Mouse (Mus musculus) bone marrow macrophage, adult 2 months (primary cell): ENCODE results near the gene Crebrf. TPM values are rescaled to one million over a fixed set of nuclear protein-coding genes. Genes with fewer than 3 reads are reported as not detected.

Source experiments
- H3K27ac ChIP-seq: 2 replicates; pipeline ENCODE4 v1.5.1; 2012; ENCODE audit warnings: low read depth, low read length; ENCODE audit not compliant: insufficient read depth
- H3K4me1 ChIP-seq: 2 replicates; pipeline ENCODE4 v1.6.1; 2012; ENCODE audit warnings: low read length; ENCODE audit not compliant: control insufficient read depth, insufficient read depth
- H3K4me3 ChIP-seq: 2 replicates; pipeline ENCODE4 v1.5.1; 2012; ENCODE audit warnings: mild to moderate bottlenecking, low read length, moderate library complexity; ENCODE audit not compliant: insufficient read depth
- CTCF ChIP-seq: IDR thresholded peaks from 2 replicates; pipeline ENCODE4 v1.5.1; 2012; ENCODE audit warnings: low read depth, mild to moderate bottlenecking, low read length, moderate library complexity
- POLR2A ChIP-seq: IDR thresholded peaks from 2 replicates; pipeline ENCODE4 v1.6.1; 2012; ENCODE audit warnings: mild to moderate bottlenecking, low read depth, low read length, borderline replicate concordance
- polyA plus RNA-seq: library from polyadenylated mRNA; stranded (reverse); fragments of >200 nt; gene quantifications from 2 replicates; pipeline ENCODE4 v1.2.4, GENCODE M21; 2012; ENCODE audit not compliant: missing spikeins, insufficient read depth, insufficient read length

Crebrf gene
- polyA plus RNA-seq, 1 experiment = 47.9 TPM

DNA sequence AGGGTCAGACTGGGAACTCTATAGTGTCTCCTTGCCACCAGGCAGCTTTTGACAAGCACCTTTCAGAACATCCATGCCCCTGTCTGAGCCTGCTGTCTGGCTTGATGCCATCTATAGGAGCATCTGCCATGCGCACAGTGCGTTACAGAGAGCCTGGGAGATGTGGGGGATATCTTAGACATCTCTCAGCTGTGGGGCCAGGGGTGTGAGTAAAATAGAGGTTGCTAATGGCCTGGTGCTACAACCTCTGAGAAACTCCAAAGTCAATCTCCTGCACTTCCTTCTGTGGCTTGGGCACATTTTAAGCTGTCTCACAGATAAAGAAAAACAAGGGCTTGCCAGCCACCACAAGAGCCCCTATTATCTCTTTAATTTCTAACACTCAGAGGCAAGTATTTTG, 25.6 kb upstream of the Crebrf start:
- Histone ChIP-seq H3K27ac (no peak overlapping the region), H3K4me1 (peaks cover 22% of the 10 kb centered on the region)

DNA sequence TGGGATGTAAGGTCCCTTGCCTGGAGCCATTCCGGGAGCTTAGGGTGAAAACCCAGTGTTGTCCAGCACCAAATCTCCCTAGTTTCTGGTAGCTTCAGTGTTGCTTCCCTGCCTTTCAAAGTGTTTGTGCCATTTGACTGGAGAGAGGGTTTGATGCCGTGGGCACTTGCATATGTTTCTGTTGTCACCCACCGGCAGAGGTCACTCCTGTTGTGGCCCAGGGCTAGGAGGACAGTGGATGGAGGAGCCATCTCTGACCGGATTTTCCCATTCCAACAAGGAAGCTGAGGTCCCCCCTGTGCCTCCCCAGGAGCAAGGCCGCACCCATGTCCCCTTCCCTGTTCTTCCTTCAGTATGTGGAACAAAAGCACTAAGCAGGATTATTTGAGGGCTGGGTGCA, 25.2 kb upstream of the Crebrf start:
- Histone ChIP-seq H3K4me3 (no peak overlapping the region), H3K4me1 (peaks cover 22% of the 10 kb centered on the region), H3K27ac (no peak overlapping the region)
- TF ChIP-seq CTCF = no peak
- no peak for TF ChIP-seq POLR2A

More for the DNA sequence above, 25.6 kb upstream of the Crebrf start:
- H3K4me3 ChIP-seq = no peak overlapping the region
- TF ChIP-seq CTCF = no peak
- no peak for TF ChIP-seq POLR2A

DNA sequence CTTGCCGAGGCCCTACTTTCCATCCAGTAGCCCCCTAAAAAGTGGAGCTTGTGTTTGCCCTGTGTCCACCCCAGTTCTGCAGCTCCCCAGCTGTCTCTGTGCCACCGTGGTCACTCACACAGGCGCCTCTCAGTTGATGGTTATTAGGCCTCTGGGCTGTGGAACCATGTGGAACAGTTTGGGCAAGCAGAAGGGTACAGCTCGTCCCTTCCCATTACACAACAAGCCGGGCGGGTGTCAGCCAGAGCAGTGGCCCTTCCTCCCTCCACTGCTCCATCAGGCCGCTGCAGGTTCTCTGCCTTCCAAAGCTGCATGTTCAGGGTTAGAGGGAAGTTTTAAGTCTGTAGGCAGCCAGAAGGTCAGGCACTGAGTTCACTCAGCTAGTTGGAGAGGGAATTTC, 24.3 kb upstream of the Crebrf start:
- H3K4me1 ChIP-seq = peaks cover 22% of the 10 kb centered on the region
- no peak overlapping the region for H3K27ac ChIP-seq

DNA sequence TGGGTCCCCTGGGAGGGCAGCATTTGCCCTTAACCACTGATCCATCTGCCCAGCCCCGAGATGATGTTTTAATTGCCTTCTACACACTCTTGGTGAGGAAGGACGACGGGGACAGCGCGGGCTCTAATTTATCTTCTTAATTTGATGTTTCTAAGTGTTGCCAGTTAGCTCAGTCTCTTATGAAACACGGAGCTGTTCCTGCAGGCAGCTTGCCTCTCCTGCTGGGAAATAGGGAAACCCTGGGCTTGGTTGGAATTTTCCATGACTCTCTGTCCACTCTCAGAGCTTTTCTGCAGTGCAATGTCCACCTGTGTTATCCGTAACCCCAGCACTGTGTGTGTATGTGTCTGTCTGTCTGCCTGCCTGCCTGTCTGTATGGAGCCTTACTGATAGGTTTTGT, 22.0 kb upstream of the Crebrf start:
- TF ChIP-seq POLR2A (no peak), CTCF (no peak)
- H3K4me1 ChIP-seq = peaks cover 22% of the 10 kb centered on the region
- no peak overlapping the region for H3K27ac ChIP-seq
- H3K4me3 ChIP-seq = no peak overlapping the region

More for the DNA sequence above, 24.3 kb upstream of the Crebrf start:
- H3K4me3 ChIP-seq = no peak overlapping the region
- TF ChIP-seq POLR2A (no peak), CTCF (no peak)

DNA sequence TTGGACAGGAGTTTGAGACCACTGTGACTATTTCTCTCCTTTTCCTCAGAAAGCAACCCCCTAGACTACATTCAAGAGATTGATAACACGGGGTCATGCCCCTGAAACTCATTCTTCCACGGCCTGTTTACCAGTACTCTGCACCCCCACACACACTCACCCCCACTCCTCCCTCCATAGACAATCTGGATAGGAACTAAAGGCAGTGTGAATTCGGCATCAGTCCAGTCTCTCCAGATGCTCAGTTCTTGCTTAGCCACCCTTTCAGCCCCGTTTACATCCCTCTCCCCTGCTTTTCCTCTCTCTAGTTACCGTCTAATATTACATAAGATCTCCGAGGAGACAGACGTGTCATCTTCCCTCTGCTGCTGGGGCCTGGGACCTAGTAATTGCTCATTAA, 21.3 kb upstream of the Crebrf start:
- no peak for TF ChIP-seq CTCF
- TF ChIP-seq POLR2A = no peak
- peaks cover 18% of the 10 kb centered on the region for H3K4me1 ChIP-seq

DNA sequence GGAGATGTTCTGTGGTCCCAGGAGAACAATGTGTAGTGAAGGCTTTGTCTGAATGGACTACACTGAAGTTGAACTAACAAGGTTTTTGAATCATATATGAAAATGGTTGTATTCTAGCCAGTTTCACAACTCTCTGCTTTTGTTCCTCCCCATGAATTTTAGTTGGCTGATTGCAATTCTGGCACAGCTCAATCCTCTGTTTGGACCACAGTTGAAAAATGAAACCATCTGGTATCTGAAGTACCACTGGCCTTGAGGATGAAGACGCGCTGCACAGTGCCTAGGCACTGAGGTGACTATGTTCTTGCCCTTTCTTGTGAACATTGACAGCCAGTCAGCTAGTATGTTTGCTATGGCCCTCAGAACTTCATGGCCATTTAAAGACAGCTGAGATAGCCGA, 20.3 kb upstream of the Crebrf start:
- TF ChIP-seq POLR2A = no peak
- TF ChIP-seq CTCF = no peak
- Histone ChIP-seq H3K27ac (no peak overlapping the region), H3K4me1 (peaks cover 9% of the 10 kb centered on the region), H3K4me3 (no peak overlapping the region)

More for the DNA sequence above, 21.3 kb upstream of the Crebrf start:
- no peak overlapping the region for H3K4me3 ChIP-seq
- H3K27ac ChIP-seq = no peak overlapping the region

DNA sequence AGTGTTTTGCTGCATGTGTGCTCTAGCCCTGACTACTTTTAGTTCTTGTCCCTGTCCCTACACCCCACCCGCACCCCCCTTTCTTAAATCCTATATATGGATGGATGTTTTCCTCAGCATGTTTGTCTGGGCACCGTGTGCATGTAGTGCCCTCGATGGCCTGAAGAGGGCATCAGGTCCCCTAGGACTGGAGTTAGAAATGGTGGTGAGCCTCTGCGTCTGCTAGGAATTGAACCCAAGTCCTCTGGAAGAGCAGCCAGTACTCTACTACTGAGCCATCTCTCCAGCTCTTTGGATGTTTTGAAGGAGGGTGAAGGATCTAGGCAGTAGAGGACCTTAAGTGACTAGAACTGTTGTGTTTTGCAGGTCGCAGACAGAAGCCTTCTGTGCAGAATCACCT, 16.6 kb upstream of the Crebrf start:
- no peak for TF ChIP-seq POLR2A
- peak; percentile 27; the same call in 1 of the 2 replicates for TF ChIP-seq CTCF
- no peak overlapping the region for H3K4me3 ChIP-seq
- no peaks in the 10 kb centered on the region for H3K4me1 ChIP-seq
- H3K27ac ChIP-seq = no peak overlapping the region

DNA sequence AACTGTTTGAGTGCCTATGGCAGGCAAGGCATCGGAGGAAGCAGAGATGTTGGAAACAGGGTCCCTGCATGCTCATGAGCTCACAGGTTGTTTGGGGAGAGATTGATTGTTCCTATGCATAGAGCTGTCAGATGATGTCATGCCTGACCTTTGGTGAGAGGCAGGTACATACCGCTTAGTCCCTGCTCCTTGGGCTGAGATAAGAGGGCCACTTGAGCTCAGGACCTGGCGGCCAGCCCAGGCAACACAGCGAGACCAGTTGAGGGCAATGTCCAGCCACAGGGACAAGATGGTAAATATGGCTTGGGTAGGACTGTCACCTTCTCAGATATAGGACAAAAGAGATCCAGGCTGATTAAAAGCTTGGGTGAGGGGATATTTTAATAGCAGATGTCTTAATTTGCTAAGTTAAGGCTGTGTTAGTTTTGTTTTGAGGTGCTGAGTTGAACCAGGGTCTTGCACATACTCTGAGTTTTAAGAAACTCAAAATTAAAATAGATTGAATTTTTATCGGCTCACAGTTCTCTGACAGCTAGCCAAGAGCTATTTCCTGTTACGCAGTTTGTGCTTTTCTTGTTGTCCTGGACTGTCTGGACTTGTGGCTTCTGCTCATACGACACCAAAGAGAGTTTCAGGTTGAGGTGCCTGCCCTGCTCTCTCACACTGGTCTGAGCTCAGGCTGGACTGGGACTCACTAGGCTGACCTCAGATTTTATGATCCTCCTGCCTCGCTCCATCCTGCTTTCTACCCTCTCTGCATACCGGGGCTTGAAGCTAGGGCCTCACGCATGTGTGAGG, 15.4 kb upstream of the Crebrf start:
- H3K4me1 ChIP-seq = 0 out of 2 replicates have a peak, but pooled peaks cover 2% of the 10 kb centered on the region
- H3K27ac ChIP-seq = no peak overlapping the region
- H3K4me3 ChIP-seq = no peak overlapping the region
- TF ChIP-seq CTCF (no peak), POLR2A (no peak)

DNA sequence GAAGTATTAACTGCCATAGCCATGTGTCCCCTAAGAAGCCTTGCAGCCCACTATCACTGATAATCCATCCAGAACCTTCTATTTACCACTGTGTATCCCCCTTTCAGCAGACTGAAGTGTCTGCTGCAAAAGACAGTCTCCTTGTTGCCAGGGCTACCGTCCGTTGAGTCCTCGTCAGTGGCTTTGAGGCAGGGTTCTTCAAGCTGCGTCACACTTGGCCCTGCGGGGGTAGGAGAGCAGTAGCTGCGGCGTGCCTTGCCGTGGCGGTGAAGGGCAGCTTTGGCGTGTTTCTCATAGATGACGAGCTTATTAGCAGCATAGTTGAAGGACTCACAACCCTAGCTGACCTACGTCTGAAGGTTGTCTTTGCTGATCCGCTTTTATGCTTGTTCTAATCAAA, 13.9 kb upstream of the Crebrf start:
- H3K27ac ChIP-seq = no peak overlapping the region
- TF ChIP-seq POLR2A = no peak
- TF ChIP-seq CTCF = no peak
- H3K4me1 ChIP-seq = peaks cover 11% of the 10 kb centered on the region
- no peak overlapping the region for H3K4me3 ChIP-seq

DNA sequence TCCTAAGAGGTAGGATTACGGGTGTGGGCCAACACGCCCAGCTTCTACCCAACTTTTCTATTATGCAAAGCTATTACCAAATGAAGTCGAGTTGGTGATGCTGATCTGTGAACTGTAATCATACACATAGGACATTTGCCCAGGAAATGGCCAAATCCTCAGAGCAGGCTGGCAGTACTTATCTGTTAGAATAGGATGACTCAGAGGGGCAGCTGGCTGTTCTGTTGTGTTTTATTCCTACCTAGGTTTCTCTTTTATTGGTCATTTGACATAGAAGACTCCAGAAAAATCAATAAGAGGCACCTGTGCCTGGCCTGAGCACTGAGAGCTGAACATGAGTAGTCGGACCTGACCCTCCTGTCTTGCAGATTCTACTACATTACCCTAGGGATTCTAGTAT, 12.8 kb upstream of the Crebrf start:
- peaks cover 11% of the 10 kb centered on the region for H3K4me1 ChIP-seq
- H3K4me3 ChIP-seq = no peak overlapping the region
- no peak for TF ChIP-seq POLR2A
- no peak for TF ChIP-seq CTCF
- H3K27ac ChIP-seq = no peak overlapping the region
